Mouse (Mus musculus) layer of hippocampus, adult 2 months (tissue): Measurements from ENCODE around the gene Gm49396. TPM values are rescaled to one million over a fixed set of nuclear protein-coding genes. Genes with fewer than 3 reads are reported as not detected.

Experiments
- DNase-seq, 2 experiments: peaks; one replicate each; pipeline ENCODE4 v3.0.0; 2022; ENCODE audit warnings: low spot score in 2 of 2
- H3K27ac ChIP-seq: fragments of 200-600 bp; 2 replicates; pipeline ENCODE4 v1.8.1; 2022
- H3K4me3 ChIP-seq: fragments of 200-600 bp; 2 replicates; pipeline ENCODE4 v1.8.1; 2022; ENCODE audit warnings: mild to moderate bottlenecking
- CTCF ChIP-seq: fragments of 200-600 bp; conservative IDR thresholded peaks from 2 replicates; pipeline ENCODE4 v1.8.1; 2022; ENCODE audit warnings: antibody characterized with exemption, mild to moderate bottlenecking, moderate library complexity
- total RNA-seq, 2 experiments: library from RNA; stranded (reverse); gene quantifications; 2 replicates each; pipeline ENCODE4 v1.2.3; 2021

Gm49396 gene
- total RNA-seq, 2 experiments from 2014 or later = 9.0 to 11.4 TPM

DNA sequence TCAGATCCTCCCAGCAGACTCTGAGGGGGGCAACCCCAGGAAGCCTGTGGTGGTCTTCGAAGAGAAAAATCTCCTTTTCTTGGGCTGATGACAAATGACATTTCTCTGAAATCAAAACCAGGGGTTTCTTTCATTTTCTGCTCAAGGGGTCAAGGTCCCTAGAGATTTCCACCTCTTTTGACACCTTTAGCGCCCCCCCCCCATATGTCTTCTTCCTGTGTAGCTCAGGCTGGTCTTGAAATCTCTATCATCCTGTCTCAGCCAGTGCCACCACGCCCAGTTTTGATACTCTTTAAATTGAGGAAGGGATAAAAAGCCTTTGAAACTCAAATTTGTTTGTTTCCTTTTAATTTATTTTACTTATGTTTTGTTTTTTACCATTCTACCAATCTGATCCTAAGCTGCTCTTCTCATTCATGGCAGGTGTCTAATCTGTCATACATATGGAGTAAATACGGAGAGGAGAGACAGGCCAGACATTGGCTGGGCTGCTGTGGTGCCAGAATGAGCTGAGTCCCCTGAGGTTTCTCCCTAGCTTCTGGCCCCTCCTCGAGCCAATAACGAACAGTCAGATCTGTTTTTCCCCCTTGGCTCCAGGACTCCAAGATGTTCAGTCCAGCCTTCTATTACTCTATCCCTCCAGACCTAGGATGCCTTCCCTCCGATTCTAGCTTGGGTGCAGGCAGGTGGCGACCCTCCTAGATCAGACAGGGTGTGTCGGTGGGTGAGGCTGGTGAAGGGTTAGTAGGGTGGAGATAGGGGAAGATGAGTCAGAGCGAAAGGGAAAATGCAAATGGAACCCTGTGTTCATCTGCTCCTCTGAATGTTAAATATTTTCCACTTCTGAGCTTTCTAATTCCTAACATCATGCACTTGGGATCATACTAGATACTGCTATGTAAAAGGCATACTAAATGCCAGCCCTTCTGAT lies 30.7 kb downstream of the Gm49396 start:
- no peak for DNase-seq
- Histone ChIP-seq H3K27ac (no peak overlapping the region), H3K4me3 (no peak overlapping the region)
- TF ChIP-seq CTCF = no peak

- no peak for DNase-seq
- no peak for TF ChIP-seq CTCF
- H3K4me3 ChIP-seq = no peak overlapping the region
- H3K27ac ChIP-seq = no peak overlapping the region
These were observed 31.4 kb downstream of the Gm49396 start for GRCm38 (mm10) chr7:30594510-30595024.

DNA sequence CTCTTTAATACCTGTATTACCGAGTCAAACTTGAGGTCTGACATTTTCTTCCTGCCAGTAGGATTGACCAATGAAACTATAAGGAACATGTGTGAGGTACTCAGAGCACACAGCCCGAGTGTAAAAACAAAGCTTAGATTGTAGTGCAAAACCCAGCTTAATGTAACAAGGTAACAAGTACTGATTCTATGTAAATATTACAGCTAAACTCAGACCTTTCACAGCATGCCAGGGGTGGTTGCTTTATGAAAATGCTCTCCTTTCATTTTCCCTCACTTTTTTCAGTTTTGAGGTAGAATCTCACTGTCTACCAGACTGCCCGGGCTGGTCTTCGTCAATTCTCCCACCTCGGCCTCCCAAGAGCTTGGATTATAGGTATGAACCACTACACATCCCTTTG lies 32.9 kb downstream of the Gm49396 start:
- no peak overlapping the region for H3K27ac ChIP-seq
- no peak for DNase-seq
- no peak overlapping the region for H3K4me3 ChIP-seq
- no peak for TF ChIP-seq CTCF

GRCm38 (mm10) chr7:30596811-30597210 lies 33.7 kb downstream of the Gm49396 start:
- no peak for DNase-seq
- Histone ChIP-seq H3K4me3 (no peak overlapping the region), H3K27ac (no peak overlapping the region)
- TF ChIP-seq CTCF = no peak

- H3K27ac ChIP-seq = no peak within 1 kb of the TSS
- H3K4me3 ChIP-seq = peak within 1 kb of the TSS; percentile 38
- no peak for DNase-seq
- TF ChIP-seq CTCF = no peak
These were observed 35.6 kb downstream of the Gm49396 start, which contains the start of gene Zbtb32 for GRCm38 (mm10) chr7:30598786-30599185. Gene Zbtb32 (minus strand): TSS chr7:30598909.

- no peak for TF ChIP-seq CTCF
- DNase-seq = peak; percentile 88 to 92
- Histone ChIP-seq H3K4me3 (peak overlapping the region; percentile 38), H3K27ac (no peak overlapping the region)
These were observed 36.8 kb downstream of the Gm49396 start for GRCm38 (mm10) chr7:30599933-30600353.

DNA sequence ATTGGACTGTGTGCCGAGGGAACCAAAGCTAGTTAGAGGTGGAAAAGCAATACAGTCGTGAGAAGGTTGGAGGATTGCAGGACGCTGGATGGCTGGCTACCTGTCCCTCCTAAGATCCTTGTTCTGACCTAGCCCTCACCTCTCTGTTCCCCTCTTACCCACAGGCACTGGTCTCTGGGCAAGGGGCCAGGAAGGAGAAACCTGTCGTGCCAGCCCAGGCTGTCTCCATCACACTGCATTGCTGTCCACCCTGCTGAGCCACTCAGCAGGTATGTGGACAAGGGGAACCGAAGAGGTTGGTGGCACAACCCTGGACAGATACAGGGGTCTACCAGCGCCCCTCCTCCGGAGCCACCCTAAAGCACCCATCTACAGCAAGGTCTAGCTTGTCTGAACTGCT lies 37.5 kb downstream of the Gm49396 start:
- DNase-seq = no peak
- H3K4me3 ChIP-seq = no peak overlapping the region
- no peak overlapping the region for H3K27ac ChIP-seq
- TF ChIP-seq CTCF = no peak

DNA sequence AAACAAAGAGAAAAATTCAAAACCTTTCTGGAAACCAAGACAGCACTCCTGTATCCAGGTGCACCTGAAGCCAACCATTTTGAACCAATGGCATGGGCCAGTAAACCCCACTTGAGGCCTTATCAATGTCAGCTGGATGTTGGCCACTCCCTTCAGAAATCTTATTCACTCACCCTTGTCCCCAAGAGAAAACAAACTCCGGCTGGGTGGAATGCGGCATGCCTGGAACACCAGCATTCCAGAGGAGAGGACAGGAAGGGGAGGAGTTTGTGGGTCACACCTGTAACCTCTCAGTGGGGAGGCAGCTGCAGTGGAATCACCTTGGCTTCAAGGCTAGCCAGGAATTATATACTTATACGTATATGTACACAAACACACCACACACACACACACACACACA lies 39.4 kb downstream of the Gm49396 start:
- H3K27ac ChIP-seq = no peak overlapping the region
- DNase-seq = no peak
- no peak overlapping the region for H3K4me3 ChIP-seq
- TF ChIP-seq CTCF = no peak

DNA sequence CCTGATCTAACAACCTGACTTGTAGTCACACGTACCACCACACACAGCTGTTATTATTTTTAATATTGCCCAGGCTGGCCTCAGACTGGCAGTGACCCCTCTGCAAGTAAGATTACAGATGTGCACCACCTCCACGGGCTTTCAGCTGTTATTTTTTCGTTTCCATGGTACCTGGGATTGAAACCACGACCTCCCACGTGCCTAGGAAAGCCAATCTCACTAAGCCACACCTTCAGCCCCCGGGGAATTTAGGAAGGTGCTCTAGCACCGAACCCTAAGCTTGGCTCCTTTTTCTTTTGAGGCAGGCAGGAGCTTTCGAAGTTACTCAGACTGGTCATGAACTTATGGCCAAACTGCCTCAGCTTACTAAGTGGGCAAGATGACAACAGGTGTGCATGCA lies 41.3 kb downstream of the Gm49396 start:
- DNase-seq = no peak
- Histone ChIP-seq H3K27ac (no peak overlapping the region), H3K4me3 (no peak overlapping the region)
- TF ChIP-seq CTCF = no peak

DNA sequence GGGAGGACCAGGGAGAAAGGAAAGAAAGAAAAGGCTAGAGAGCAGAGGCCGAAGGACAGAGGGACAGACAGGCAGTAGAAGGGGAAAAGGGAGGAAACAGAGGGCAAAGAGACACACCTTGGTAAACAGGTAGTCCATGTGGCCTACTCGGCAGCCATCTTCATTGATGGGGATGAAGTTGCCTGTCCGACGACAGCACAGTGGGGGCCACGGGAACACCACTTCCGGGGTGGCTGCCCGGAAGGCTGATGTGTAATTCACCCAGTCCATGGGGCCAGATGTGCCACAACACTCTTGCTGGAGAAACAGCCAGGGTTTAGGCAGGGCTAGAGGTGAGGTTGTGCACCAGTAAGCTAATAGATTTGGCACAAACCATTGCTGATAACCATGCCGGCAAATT lies 41.8 kb downstream of the Gm49396 start:
- TF ChIP-seq CTCF = no peak
- H3K4me3 ChIP-seq = no peak overlapping the region
- no peak overlapping the region for H3K27ac ChIP-seq
- no peak for DNase-seq

- peak; percentile 74 for TF ChIP-seq CTCF
- no peak for DNase-seq
- H3K4me3 ChIP-seq = no peak overlapping the region
- no peak overlapping the region for H3K27ac ChIP-seq
These were observed 44.7 kb downstream of the Gm49396 start for GRCm38 (mm10) chr7:30607706-30608309.

DNA sequence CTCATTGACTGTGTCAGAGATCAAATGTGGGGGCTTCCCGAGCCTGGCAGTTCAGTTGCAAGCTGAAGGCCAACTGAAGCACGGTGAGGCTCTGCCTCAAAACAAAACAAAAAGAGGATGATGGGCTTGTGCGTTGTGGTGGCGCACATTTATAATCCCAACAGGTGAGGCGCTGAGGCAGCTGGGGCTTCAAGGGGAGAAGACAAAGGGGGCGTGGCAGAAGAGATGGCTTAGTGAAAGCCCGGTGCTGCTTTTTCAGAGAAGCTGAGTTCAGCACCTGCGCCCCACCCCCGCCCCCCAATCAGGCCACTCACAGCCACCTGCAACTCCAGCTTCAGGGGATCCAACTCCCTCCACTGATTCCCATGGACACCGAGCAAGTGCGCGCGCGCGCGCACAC lies 45.3 kb downstream of the Gm49396 start:
- TF ChIP-seq CTCF = no peak
- Histone ChIP-seq H3K4me3 (no peak overlapping the region), H3K27ac (no peak overlapping the region)
- no peak for DNase-seq

DNA sequence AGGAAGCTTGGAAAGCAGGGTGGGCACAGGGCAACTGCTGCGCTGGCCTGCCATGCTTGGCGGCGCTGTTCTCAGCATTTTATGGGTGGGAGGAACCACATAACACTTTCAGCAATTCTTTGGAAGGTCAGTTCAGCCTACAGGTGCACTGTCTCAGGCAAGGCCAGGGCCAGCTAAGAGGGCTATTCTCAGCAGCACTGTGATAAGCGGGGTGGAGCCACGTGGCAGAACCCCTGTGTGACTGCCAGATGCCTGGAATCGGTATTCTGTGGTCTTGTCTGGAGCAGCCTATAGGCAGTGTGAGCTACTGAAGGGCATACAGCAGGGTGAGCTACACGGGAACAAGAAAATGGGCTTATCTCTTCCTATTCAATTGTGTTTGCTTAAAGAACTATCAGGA lies 46.9 kb downstream of the Gm49396 start:
- Histone ChIP-seq H3K4me3 (no peak overlapping the region), H3K27ac (no peak overlapping the region)
- TF ChIP-seq CTCF = no peak
- DNase-seq = no peak
